Mouse (Mus musculus): ENCODE measurements around the gene Sept9.

DNA sequence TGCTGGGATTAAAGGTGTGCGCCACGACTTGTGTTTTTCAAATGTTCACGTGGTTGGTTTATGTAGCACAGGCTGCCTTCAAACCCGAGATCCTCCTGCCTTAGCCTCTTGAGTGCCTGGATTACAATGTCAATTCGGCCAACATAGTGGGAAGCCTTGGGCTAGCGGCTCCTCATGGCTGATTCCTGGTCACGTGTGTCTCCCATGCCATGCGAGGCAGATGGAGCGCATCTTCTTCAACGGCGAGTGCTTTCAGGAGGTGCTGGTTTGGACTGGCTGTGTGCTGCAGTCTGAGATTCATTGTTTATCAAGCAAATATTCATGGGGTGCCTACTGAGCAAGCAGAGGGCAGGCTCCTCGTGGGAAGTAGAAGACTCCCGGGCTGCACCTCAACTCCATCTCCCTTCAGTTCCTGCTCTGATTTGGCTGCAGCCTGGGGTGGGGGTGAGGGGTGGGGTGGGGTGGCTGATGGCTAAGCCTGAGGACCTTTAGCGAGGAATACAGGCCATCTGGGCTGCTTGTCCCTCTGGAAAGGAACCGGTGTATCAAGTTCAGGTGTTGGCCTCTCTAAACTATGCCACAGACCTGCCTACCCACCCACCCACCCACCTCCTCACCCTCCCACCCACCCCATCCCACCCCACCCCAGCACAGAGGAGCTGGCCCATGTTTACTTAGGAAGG, 26.2 kb downstream of the Sept9 start:
- TF ChIP-seq POLR2A (IDR thresholded peaks at IDR 0.05; ENCODE audit: insufficient read length, low read depth), result no peak
- no peak for TF ChIP-seq TCF12 (IDR thresholded peaks at IDR 0.05; ENCODE audit: insufficient read depth, poor library complexity, severe bottlenecking)
- TF ChIP-seq USF1 (IDR thresholded peaks at IDR 0.05; ENCODE audit: low read depth), result no peak
